Mouse (Mus musculus) left cerebral cortex, adult 11 months (tissue): Measurements from ENCODE around the gene Psmg4.

Experiments
- DNase-seq: peaks from one replicate; pipeline ENCODE4 v3.0.0; 2022; ENCODE audit warnings: low spot score

Psmg4 gene

DNA sequence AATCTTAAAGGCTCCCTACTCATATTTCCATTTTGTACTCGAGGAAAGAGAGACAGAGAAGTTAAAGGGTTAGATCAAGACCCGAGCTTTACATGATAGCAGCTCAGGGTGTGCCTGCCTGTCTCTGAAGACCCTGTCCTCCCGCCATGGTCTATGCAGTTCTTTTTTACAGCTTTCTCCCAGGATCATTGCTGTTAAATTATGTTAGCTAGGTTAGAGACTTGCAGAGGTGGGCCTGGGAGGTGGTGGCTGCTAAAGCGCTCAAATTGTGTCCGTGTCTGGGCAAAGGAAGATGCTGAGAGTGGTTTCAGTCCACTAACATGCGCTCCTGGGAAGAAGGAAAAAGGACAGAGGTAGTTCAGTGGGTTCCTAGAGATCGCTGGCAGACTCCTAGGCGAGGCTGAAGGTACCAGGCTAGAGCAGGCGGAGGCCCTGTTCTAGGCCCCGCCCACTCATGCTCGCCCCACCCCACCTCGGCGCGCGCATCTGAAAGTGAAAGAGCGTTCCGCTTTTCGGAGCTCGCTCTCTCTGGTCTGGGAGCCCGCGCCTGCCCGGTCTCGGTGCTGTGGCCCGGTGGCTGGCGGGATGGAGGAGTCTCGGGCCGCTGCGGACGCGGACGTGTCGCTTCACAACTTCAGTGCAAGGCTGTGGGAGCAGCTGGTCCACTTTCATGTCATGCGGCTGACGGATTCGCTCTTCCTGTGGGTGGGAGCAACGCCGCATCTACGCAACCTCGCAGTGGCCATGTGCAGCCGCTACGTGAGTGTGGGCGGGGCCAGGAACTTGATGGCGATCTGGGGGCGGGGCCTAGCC lies at the start of gene Psmg4:
Psmg4 (plus strand) TSS at position 474 of the 813 bp plus-strand sequence.
- peak; percentile 90 for DNase-seq

DNA sequence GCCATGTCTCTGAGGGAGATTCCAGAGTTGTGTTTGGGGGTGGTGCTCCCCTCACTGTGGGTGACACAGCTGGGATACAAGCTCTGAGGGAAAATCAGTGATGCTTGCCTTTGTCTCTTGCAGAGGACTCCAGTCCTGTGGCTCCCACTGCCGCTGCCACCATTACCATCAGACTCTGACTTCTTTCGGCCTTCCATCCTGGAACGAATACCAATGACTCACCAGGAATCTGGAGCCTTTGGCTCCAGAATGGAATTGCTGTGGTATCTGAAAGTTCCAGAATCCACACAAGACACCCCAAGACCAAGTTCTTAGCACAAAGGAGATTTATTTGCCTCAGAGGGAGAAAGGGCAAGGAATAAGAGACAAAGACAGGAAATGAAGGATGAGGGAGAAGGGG lies 49.7 kb upstream of the Psmg4 start:
- DNase-seq, result no peak

DNA sequence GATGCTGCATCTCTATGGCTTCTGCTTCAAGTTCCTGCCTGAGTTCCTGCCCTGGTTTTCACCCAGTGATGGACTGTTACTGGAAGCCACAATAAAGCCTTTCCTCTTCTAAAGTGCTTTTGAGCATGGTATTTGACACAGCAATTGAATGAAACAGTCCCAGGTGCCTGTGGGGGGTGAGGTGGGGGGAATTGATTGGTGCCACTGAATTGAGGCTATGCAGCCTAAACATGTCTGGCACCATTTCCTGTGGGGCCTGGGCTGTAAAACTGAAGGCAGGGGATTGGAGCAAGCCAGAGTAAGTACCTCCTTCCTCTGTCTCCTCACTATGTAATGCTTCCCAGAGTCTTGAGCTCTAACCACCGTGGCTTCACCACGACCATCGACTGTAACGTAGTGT lies 48.1 kb upstream of the Psmg4 start:
- no peak for DNase-seq

DNA sequence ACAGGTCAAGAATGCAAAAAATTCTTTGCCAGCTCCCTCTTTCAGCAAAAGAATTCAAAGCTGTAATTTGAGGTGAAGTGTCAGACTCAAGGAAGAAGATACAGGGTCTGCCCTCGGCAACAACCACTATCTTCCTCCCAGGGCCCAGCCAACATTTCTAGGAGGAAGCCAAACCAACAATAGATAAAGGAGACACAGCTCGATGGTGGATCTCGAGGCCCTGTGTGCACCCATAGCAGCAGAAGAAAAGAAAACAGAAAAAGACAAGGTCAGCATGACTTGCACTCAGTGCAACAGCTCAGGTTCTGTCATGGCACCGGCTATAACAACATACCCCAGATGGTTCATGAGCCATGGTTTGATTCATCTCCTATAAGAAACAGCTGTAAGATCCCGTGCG lies 46.3 kb upstream of the Psmg4 start:
- DNase-seq, result no peak

DNA sequence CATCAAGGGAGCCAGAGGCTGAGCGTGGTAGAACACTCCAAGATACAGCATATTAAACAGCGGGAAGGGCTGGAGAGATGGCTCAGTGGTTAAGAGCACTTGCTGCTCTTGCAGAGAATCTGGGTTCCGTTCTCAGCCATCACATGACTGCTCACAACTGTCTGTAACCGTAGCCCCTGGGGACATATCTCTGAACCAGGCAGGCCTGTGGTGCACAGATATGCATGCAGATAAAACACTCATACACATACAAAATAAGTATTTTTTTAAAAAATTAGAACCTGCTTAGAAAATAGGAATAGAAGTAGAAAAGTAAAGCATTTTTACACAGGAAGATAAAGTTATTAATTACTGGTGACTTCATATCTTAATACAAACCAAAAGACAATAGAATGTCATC lies 43.9 kb upstream of the Psmg4 start:
- no peak for DNase-seq

DNA sequence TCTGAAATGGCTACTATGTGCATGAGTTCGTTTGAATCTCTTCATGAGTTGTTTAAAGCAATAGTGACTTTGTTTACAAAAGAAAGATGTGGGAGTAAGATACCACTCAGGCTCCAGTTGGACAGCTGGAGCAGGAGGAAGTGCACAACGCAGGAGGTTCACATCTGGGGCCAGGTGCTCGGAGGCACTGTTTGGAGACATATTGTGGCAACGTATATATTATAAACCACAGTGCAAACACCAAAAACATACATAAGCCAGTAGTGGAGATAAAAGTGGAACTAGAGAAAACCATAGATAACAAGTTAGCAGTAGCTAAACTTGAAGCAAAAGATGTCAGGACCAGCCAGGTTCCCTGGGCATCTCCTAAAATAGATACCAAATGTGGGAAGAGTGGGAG lies 43.4 kb upstream of the Psmg4 start:
- no peak for DNase-seq

DNA sequence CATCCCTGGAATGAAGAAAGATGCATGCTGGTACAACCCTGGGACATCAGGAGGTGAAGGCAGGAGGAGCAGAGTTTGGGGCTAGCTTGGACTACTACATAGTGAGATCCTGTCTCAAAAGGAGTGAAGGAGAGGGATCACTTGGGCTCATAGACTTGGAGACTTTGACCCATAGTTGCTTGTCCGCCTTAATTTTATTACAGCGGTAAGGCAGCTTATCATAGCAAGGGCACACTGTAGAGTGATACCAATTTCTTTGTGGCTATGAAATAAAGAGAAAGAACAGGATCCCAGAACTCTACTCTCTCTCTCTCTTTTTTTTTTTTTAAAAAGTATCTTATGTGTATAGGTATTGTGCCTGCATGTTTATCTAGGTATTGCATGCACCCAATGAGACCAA lies 42.2 kb upstream of the Psmg4 start:
- DNase-seq, result no peak

DNA sequence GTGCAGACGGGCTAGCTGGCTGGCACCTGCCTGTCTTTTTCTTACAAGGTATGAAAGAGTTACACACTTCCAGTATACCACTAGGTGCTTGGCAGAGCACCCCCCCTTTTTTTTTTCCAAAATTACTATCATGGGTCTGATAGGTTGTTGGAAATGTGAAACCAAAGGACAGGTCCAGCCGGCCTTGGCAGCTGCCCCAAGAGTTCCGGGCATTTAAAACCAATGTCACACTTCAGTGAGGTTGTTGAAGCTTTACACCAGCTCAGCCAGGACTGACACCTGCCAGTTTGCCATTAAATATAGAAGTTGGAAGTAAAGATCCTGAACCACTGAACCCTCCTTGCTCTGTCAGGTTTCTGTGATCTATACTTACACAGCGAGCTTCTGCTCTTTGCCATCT lies 37.1 kb upstream of the Psmg4 start:
- no peak for DNase-seq

DNA sequence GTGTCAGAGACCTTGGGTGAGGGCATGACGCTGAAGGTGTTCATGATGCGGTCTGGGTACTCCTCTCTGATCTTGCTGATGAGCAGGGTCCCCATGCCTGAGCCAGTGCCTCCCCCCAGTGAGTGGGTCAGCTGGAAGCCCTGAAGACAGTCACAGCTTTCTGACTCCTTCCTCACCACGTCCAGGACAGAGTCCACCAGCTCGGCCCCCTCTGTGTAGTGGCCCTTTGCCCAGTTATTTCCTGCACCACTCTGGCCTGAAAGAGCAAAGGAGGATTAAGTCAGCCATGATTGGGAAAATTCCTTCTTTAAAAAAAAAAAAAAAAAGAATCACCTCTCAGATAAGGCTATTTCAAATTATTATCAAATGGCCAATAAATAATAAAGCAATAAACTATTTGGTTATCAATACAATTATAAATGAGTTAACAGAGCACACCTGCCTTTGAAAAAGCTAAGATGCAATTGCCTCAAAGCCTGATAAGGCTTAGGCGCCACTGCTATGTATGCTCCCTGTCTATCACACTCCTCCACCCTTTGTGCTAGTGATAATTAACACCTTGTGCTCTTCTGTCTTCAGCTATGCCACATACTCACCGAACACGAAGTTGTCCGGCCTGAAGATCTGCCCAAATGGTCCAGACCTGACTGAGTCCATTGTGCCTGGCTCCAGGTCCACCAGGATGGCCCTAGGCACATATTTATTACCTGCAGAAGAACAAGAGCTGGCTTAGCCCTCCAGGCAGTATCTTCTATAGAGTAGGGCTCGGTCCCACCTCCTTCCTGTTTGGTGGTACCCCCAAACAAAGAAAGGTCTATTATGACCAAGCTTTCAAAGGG lies 34.3 kb upstream of the Psmg4 start:
- DNase-seq, result no peak

DNA sequence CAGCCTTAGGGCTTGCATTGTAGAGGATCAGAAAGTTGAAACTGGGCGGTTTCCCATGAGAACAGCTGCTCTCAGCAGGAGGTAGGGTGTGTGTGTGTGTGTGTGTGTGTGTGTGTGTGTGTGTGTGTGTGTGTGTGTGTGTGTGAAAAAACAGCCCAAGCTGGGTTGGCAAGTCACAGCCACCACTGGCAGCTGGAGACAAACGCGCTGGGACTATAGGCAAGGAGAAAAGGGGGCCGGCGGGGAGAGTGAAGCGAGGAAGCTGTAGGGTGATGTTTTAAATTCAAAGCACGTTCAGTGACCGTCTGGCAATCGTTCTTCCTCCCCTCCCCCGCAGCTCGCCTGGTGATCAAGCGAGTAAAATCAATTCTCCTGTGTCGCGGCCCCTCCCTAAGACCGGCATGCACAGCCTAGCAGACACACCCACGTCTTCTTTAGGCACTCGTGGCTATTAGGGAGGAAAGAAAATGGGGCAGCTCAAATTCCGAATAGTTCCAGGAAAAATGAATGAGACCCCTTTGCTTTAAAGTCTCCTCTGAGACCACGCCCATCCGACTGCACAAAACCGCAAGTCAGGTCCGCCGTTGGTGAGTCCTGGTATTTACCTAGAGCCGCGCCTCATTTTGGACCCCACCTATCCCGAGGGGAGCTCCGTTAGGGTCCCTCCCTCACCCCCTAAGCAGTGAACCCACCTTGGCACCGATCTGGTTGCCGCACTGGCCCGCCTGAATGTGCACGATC lies 33.1 kb upstream of the Psmg4 start:
- DNase-seq, result no peak

DNA sequence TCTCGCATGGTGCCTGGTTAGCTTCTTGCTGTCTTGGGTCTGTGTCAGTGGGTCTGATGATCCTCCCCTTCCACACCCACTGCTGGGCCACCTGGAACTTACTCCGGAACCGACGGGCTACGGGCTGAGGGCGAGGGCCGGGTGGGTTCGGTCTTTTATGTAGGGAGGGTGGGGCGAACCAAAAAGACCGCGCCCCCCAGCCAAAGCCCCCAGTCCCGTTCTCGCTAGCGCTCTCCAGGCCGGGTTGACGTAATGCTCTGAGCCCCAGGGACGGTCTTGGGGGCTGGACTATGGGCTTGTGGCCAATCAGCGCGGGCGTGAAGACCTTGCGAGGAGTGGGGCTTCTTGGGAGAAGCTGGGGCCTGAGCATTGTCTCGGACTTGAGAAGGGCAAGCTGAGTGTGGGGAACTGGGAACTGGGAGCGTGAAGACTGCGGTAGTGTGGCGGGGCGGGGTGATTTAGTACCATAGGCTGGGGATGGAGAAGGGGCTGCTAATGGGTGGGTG lies 32.5 kb upstream of the Psmg4 start, which contains the start of gene Tubb2b:
Tubb2b (minus strand) TSS at position 241 of the 506 bp plus-strand sequence.
- DNase-seq, result peak; percentile 66

DNA sequence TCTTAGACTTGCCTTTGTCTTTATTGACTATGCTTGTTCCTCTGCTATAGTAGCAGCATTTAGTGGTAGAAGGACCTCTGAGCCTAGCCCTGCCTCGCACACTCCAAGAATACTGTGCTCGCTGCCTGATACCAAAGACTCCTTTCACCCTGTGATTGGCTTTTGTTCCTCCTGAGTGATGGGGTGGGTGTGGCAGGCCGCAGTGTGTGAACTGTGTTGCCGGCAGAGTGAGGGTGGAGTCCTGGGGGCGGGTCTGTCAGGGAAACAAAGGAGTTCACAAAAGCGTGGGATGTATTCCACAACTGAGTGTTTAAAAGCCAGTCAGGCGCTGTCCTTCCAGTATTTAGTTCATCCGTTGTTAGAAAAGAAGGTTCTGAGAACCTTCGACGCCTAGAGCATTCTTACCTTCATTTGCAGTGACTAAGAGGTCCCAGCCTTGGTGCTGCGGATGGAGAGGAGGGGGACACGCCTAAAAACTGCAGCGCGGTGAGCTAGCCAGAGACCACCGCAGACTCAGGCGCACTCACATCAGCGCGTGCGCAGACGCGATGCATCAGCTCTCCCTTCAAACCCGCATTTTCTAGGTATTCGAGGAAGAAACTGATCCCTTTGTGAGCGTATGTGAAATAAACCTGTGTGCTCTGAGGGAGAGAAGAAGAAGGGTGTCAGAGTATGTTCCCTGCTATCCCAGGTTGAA lies 31.6 kb upstream of the Psmg4 start:
- DNase-seq, result no peak

DNA sequence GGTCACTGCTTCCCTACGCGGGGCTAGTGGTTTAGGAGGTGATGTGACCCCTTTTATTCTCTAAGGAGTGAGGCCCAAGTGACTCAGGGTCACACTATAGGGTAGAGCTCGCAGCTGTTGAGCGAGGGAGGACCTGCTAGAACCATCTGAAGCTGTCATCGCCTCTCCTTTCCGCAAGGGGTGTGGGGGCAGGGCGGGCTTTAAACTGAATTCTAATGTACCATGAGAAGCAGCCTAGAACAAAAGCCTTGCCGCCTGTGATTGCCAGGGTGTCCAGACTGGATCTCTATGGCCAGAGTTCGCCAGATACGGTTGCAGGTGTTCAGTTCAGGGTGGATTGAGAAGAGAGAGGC lies 31.1 kb upstream of the Psmg4 start:
- no peak for DNase-seq

DNA sequence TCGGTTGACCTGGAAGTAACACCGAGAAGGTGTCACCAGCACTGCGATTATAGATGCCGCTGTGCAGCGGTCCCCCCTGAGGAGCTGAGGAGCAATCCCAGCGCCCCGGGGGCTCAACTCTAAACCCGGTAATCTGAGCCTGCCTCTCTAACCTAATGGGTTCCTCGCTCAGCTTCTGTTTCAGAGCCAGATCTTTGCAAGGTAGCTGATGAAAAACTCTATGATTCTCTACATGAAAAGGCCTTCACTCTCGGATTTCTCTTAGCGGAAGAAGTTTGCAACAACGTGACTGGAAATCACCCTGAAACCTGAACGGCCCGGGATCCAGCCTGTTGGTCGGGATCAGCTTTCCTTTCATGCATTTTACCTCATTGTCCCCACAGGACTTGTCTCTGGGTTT lies 30.5 kb upstream of the Psmg4 start:
- DNase-seq, result no peak

DNA sequence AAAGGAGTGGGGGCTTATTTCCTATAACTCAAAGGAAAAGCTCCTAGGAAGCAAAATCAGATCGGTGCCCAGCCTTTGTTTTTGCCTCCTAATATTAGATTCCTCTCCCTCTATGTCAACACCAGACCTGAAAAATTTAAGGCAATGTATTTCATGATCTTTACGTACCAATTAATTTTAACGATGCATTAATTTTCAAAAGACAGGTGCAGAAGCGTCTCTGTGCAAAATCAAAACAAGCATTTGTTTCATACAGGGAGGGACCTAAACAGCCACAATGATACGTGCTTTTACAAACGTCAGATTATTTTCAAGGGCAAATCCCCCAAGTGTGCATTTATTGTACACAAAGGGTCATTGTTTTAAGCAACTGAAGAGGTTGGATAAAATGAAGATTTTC lies 29.9 kb upstream of the Psmg4 start:
- no peak for DNase-seq

DNA sequence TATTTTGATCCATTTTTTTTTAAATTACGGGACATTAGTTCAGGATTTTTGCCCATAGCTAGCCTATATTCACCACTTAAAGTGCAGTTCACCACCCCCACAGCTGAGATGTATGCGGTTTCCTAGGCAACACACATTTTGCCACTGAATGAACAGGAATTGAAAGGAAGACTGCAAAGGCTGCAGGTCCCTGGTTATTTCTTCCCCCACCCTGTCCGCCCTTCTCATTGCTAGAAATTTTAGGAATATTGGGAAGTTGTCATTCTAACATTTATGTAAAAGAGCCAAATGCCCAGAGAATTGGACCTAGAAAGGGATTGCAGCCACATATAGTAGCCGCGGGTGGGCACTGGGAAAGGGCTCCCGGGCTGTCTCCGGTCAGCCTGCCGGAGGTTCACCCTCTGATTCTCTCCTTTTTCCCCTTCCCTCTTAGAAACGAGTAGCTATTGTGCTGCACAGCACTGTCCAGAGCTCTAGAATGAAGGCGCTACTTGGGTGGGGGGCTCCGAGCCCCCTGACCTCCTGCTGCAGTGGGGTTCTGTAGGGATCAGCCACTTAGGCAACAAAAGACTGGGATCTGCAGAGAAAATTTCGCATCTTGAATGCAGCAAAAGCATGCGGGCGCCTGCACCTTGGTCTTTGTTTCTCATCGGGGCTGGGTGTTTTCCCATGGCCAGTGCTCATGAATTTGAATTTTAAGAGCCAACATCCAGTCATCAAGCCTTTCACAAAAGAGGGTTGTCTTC lies 29.3 kb upstream of the Psmg4 start:
- DNase-seq, result no peak

DNA sequence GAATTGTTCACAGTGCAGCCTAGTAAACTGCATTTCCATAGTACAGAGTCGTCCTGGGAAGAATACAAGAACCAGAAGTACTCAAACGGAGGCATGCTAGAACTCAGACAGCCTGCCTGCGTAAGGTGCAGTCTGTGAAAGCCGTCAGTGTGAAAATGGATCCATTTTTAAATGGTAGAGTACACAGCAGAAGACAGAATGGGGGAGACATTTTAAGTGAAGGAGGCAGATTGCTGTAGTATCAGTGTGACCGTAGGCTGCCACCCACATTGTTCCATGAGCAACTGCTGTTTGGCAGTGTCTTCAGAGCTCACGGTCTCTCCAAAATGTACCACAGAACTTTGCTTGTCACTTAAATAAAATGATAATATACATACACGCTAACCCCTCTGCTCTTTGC lies 28.5 kb upstream of the Psmg4 start:
- DNase-seq, result peak; percentile 65

DNA sequence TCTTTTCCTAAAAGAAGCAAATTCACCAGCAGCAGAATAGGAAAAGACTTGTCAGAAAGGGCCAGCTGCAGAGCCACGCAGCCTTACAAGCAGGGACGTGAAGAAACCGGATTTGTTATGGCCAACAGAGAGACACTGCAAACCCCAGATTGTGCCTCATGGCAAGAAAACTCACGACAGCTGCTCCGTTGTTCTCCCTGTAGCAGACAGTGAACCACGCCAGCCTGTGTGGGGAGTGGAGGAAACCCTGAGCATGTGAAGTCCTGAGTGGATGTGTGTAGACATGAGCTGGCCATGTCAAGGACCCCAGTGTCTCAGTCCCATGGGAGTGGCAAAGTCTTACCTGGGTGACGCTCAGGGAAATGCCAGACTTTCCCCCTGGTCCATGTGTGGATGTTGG lies 26.2 kb upstream of the Psmg4 start:
- no peak for DNase-seq

DNA sequence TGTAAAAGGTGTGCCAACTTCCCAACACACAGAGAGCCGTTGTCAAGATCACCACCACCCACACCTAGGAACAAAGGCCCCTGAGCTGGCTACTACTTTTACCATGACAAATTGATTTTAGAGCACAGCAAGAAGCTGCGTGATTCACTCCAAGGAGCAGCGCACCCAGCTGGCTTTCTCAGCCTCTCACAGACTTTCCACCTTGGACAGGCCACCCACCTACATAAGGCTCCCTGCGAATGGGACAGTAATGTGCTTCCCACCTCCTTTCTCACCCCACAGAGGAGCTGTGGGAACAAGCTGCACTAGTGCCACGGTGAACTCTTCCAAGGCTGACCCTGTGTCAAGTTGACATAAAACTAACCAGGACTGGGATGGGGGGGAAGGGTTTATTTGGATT lies 19.4 kb upstream of the Psmg4 start:
- no peak for DNase-seq

DNA sequence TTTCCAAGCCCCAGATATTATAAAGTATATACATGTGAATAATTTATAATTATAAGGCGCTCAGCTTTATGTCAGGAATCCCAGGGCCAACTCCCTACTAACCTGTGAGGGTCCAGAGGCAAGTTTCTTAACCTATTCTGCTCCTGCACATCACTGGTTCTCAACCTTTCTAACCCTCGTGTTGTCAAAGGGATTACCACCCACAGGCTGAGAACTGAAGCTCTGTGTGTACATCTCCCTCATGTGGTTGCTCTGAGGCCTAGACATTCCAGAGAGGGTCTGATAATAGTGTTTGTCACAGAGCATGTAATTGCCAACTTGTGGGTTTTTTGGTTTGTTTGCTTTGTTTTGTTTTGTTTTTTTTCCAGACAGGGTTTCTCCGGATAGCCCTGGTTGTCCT lies 15.8 kb upstream of the Psmg4 start:
- no peak for DNase-seq

DNA sequence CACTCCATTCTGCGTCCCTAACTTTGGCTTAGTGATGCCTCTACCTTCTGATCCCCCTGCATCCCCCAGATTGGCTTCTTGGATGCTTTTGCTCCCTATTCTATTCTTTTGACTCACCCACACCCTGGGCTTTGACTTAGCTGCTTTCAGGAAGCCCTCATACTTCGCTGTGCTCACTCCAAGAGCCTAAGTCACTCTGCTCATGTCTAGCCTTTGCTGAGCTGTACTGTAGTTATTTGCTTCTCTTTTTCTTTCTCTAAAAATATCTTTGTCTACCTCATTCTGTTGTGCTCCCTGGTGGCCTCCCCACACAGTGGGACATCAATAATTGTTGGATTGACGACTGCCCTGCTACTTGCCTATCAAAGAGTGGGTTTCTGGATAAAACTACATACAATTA lies 14.6 kb upstream of the Psmg4 start:
- no peak for DNase-seq
